Comparison of ENCODE assay signal across 8 mouse cellular contexts in the genomic region with DNA sequence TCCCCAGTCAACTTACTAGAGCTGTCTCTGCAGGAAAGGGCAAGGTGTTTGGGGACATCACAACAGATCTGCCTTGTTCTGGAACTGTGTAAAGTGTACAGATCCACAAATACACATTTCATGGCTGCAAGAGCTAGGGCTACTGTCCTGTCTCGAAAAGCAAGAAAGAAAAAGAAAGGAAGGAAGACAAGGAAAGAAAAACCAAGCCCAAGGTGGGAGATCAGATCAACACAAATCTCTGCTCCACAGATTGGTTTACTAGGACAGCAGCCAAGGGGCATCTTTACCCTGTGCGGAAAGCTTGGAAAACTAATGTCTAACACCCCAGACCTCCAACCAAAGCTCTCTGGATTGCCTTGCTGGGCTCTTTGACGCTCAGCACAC. TPM values are rescaled to one million over a fixed set of nuclear protein-coding genes. Genes with fewer than 3 reads are reported as not detected.
DNase-seq lines count a peak whose midpoint lies in the region; ATAC-seq and TF ChIP-seq lines count a peak whose summit lies in the region.

No protein-coding gene starts in this region.

- WGBS in spleen, adult 2 months, result 61% methylated on average over 3 of the region's 3 CpGs
- 37% methylated on average over 3 of the region's 3 CpGs for WGBS in liver, embryonic 13.5 days (ENCODE audit: insufficient replicate concordance)

- peak; percentile 28 to 54 for DNase-seq in adrenal gland, adult (ENCODE audit: inconsistent age in 2 of 2, low spot score in 1 of 2)
- no peak for DNase-seq in adrenal gland, postnatal 25 days
- DNase-seq in spleen, adult 2 months (ENCODE audit: low read depth in 1 of 2, low spot score in 2 of 2), result no peak
- no peak for DNase-seq in spleen, postnatal 14 days (ENCODE audit: low spot score in 2 of 2)
- no peak for DNase-seq in liver, embryonic 13.5 days
- no peak for DNase-seq in urinary bladder, postnatal 10 days (ENCODE audit: low spot score)
- DNase-seq in cerebellum, postnatal 25 days, result no peak
- no peak for DNase-seq in right cerebral cortex, postnatal 25 days

- H3K4me1 ChIP-seq in spleen, adult 2 months (ENCODE audit: control insufficient read depth, insufficient read depth, insufficient read length), result peaks cover 18% of the 10 kb centered on the region; the same call in 1 of the 2 replicates
- peaks cover 69% of the 10 kb centered on the region for H3K4me1 ChIP-seq in liver, embryonic 13.5 days (replicated peaks)

- no peaks in the 10 kb centered on the region for H3K27me3 ChIP-seq in spleen, adult 2 months (ENCODE audit: control insufficient read depth, insufficient read depth, low read length)
- no peaks in the 10 kb centered on the region for H3K27me3 ChIP-seq in liver, embryonic 13.5 days

- H3K36me3 ChIP-seq in spleen, adult 2 months (ENCODE audit: control insufficient read depth, insufficient read depth, low read length), result no peaks in the 10 kb centered on the region; the same call in 1 of the 2 replicates
- peaks cover 17% of the 10 kb centered on the region for H3K36me3 ChIP-seq in liver, embryonic 13.5 days

- no peaks in the 10 kb centered on the region for H3K9me3 ChIP-seq in liver, embryonic 13.5 days (replicated peaks)

- no peak for TF ChIP-seq CTCF in spleen, adult 2 months (IDR thresholded peaks at IDR 0.05; ENCODE audit: extremely low read depth, insufficient read depth, insufficient read length, insufficient replicate concordance)

- peak overlapping the region; percentile 74; the same call in 1 of the 2 replicates for H3K4me3 ChIP-seq in spleen, adult 2 months (ENCODE audit: extremely low read depth, insufficient read depth, insufficient read length)
- H3K4me3 ChIP-seq in liver, embryonic 13.5 days (replicated peaks), result peak overlapping the region; percentile 63

- H3K4me2 ChIP-seq in liver, embryonic 13.5 days, result peak overlapping the region; percentile 90

- no peak overlapping the region for H3K27ac ChIP-seq in spleen, adult 2 months (ENCODE audit: insufficient read depth, low read length)
- H3K27ac ChIP-seq in liver, embryonic 13.5 days, result peak overlapping the region; percentile 87

- H3K9ac ChIP-seq in liver, embryonic 13.5 days, result peak overlapping the region; percentile 71

- no peak for ATAC-seq in liver, embryonic 13.5 days (ENCODE audit: low read depth)

- no peak for TF ChIP-seq POLR2A in spleen, adult 2 months (IDR thresholded peaks at IDR 0.05; ENCODE audit: low read depth, low read length)

RNA-seq across cellular contexts. Expression of a gene that starts 0.3 kb away (rescaled TPM):
- total RNA-seq in adrenal gland, postnatal 25 days (2021), result 125 and 160 TPM in 2 replicates
- 106 and 140 TPM in 2 replicates for polyA plus RNA-seq in spleen, adult 2 months (2012; rRNA removed)
- 42.2 and 44.1 TPM in 2 replicates for polyA plus RNA-seq in liver, embryonic 13.5 days (2015; fragmentation: Nextera tagmentation; extraction: Ambion mirVana)

Comparison
In these comparisons a context has a peak if more than half of its experiments do, and no peak if none do; other contexts are left out.
1. DNase-seq: peak in adrenal gland, adult (2 of 2); none in adrenal gland, postnatal 25 days (single experiment), spleen, adult 2 months (0 of 2), spleen, postnatal 14 days (0 of 2), liver, embryonic 13.5 days (single experiment), urinary bladder, postnatal 10 days (single experiment), cerebellum, postnatal 25 days (0 of 2) and right cerebral cortex, postnatal 25 days (single experiment).